Mouse (Mus musculus) thymus, postnatal 10 days (tissue): ENCODE measurements around the gene Tor1aip1.
A peak's percentile ranks its signal among the peaks of the same experiment; 100 is the strongest.

ENCODE experiments used
- DNase-seq, 2 experiments: peaks; one replicate each; pipeline ENCODE4 v3.0.0; 2021; ENCODE audit warnings: low spot score in 2 of 2

Tor1aip1 gene

DNA sequence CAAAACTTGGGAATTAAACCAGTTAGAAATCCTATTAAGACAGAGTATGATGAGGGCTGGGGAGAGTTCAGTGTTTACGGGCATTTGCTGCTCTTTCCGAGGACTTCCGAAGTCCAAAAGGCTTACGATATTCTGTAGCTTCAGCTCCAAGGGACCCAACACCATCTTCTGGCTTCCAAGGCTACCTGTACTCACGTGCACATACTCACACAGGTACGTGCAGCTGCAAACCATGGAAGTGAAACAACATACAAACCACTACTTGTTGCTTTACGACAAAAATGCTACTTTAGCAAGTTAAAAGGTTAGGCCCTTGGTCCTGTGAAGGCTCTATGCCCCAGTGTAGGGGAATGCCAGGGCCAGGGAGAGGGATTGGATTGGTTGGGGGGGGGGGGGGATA is 2.4 kb downstream of the Tor1aip1 start:
- no peak for DNase-seq

DNA sequence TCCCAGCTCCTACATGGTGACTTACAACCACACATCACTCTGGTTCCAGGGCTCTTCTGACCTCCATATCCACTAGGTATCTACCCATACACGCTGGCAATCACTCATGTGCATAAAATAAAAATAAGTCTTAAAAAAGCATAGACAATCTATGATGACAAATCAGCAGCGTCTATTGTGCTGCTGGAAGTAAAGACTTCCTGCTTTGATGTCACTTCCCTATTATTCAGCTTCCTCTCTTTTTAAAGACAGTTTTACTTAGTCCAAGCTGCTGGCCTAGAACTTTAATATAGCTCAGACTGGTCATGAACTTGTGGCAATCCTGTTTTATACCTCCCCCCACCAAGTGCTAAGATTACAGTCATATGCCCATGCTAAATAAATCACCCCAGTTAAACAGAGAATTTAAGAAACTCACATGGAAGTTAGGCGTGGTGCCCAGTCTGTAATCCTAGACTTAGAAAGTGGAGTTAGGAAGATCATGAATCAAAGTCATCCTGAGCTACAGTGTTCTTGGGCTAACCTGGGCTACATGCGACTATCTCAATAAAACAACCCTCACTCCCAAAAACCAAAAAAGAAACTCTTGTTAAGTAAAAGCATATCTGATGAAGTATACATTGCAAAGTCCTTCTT is 7.8 kb downstream of the Tor1aip1 start:
- no peak for DNase-seq

DNA sequence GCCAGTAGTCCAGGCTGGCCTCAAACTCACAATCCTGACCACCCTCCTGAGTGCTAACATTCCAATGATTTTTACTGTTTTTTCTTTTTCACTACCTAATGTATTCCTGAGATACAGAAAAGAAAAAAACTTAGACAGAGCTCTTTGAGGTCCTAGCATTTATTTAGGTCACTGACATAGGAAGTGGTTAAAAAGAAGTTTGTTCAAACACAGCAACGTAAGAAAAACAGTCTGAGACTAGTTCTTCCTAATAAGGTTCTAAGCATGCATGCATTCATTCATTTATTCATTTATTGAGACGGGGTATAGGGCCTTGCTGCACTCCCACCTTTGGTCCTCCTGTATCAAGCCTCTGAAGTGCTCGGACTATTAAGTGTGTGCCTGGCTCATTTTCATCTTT is 8.4 kb downstream of the Tor1aip1 start:
- DNase-seq: no peak

GRCm38 (mm10) chr1:156024831-156025503 is 11.3 kb downstream of the Tor1aip1 start:
- DNase-seq: no peak

GRCm38 (mm10) chr1:156020402-156020801 is 15.9 kb downstream of the Tor1aip1 start:
- no peak for DNase-seq

- DNase-seq: no peak
Observed at GRCm38 (mm10) chr1:156019800-156020199, 16.5 kb downstream of the Tor1aip1 start.

GRCm38 (mm10) chr1:156009003-156009402 is 27.3 kb downstream of the Tor1aip1 start:
- DNase-seq: no peak

GRCm38 (mm10) chr1:156005906-156006305 is 30.4 kb downstream of the Tor1aip1 start:
- no peak for DNase-seq

DNA sequence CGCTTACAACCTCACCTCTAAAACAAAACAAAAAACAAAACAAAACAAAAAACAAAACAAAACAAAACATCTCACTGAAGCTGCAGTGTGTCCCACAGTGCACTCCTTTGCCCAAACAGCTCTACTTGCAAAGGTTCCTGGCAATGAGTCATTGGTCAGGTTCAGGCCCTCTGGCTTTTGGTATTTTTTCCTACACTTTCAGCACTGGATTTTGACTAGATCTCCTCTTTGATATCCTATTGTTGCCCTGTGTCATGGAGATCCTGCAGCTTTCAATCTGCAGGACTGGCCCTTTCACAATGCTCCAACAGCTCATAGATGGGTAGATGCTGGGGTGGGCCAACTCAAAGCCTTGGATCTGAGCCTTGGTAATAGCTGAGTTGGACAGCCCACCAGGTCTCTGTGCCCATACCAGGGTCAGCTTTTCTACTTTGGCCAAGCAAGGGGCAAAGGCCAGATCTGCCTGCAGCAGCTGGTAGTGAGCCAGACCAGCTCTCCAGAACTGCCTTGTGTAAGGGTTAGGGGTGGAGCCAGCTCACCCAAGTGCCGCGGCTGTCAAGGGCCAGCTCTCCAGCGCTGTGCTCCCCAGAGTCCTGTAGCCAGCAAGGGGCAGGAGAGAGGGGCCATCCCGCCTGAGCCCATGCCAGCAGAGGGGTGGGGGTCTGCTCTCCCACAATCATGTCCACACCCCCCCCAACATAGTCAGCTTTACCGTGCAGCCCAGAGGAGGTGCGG is 32.9 kb downstream of the Tor1aip1 start:
- no peak for DNase-seq

DNA sequence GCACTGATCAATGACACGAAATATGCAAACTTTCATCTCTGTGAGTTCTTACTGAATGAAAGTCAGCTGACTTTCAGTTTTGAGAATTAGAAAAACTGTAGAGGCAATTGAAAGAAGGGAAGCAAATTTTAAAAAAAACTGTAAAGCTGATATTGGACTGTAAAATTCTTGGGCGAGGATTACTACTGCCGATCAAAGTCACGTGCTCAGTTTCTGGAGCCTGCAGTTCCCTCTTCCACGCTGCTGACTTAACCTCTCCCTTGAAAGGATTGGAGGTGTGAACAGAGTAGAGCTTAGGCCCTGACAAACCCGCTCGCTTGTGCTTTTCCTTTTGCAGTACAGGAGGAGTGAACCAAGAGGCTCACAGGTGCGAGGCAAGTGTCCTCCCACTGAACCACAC is 33.9 kb downstream of the Tor1aip1 start:
- no peak for DNase-seq

DNA sequence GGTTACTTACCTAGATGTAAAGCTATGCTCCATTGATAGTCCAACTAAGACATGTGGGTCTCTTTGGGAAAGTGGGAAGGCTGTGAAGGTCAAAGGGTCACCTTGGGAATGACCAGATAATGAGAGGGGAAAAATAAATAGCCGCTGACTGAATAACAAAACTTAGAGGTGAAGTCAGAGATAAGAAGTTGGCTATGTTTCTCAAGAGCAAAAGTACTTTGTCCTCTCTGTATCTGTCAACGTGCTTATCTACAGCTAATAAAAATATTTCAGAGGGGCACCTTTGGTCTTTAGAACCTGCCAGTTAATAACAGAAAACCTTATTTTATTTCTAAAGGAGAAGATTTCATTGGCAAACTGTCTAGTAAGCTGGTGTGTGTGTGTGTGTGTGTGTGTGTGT is 40.7 kb downstream of the Tor1aip1 start:
- no peak for DNase-seq

DNA sequence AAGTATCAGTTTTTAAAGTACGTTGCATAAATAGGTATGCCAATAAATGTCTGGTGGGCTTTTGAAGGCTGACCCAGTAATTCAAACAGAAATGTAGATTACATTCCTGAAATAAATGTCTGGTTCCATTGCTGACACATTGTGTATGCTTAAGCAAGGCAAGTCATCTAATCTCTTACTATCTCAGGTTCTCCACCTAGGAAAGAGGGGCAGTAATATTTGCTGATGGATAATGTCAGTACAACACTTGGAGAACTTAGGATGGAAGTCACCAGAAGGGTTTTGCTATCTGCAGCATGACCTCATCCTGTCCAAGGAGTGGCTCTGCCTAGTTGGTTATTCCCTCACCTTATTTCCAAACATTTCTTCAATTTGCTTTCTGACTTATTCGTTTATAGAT is 41.8 kb downstream of the Tor1aip1 start:
- DNase-seq: no peak

DNA sequence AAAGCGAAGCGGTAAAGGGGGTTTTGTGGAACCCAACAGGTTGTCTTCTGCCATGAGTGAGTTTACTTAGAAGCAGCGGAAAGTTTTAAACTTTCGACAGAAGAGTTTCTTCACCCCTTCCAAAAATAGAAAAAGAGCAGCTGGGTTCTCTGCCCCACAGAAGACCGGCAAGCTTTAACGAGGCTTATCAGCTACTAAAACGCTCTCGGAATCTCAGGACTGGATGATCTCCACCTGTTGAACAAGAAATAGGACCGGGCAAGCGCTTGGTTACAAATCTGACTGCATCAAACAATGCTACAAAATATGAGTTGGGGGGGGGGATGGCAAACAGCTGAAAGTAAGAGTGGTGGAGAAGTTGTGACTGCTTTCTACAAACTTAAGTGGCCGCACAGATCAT is 45.9 kb downstream of the Tor1aip1 start:
- DNase-seq: no peak

DNA sequence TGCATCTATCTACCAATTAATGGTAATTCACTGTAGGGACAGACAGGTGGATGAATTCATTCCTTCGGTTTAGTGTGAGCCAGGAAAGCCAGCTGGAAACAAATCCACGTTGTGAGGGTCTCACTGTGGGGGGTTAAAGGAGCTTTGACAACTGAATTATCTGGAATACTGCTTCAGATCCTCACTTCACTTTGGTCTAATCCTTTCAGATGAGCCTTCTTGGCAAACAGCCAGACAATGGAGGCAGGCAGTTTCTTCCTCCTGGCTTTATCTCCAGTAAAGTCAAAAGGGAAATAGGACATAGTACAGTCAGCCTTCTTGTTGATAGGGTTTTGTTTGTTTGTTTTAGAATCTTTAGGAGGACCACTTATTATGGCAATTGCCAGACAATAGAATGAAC is 46.9 kb downstream of the Tor1aip1 start:
- DNase-seq: no peak

- no peak for DNase-seq
Observed at GRCm38 (mm10) chr1:155987625-155988024, 48.7 kb downstream of the Tor1aip1 start.

GRCm38 (mm10) chr1:155974931-155975330 is 61.3 kb downstream of the Tor1aip1 start:
- no peak for DNase-seq

DNA sequence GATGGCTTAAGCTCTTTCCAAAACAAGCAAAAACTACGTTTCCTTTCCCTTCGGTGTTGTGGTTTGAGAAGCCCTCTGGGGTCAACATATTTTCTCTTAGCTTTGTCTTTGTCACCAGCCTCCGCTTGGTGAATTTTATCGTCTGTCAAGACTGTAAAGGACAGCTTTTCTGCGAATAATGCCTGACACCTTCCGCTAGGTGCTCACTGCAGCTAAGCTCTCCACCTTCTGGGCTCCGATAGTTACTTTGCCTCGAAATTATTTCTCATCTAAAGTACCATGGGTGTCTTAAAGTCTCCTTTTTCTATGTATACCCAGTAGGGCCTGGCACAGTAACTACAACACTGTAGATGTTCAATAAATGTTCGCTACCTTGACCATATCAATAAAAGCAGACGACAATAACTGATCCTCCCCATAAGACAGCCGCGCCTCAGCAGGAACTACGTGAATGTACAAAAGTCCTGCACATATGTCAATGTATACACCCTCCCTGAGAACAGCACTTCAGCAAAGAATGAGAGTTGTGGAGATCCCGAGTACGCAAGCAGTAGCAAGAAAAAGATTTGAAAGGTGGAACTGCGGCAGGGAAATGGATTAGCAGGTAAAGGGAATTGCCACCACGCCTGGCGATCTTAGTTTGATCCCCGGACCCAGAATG is 62.4 kb downstream of the Tor1aip1 start:
- DNase-seq: peak in 1 of 2 experiments; percentile 7

GRCm38 (mm10) chr1:155973068-155973718 is 63.1 kb downstream of the Tor1aip1 start, which contains the start of gene Cep350:
Gene Cep350, minus strand, starts transcription at chr1:155973255.
- peak; percentile 95 to 96 for DNase-seq

- peak in 1 of 2 experiments; percentile 59 for DNase-seq
Observed at GRCm38 (mm10) chr1:155972146-155973067, 63.9 kb downstream of the Tor1aip1 start.
